Mouse (Mus musculus): ENCODE measurements around the gene Slc48a1. TPM values are rescaled to one million over a fixed set of nuclear protein-coding genes. Genes with fewer than 3 reads are reported as not detected.

Gene Slc48a1
- polyA plus RNA-seq, 1 experiment from 2014 or later, result 90.1 TPM

- H3K27me3 ChIP-seq (replicated peaks), result peaks cover 17% of the 10 kb centered on the region; the same call in 1 of the 2 replicates
- no peaks in the 10 kb centered on the region for H3K36me3 ChIP-seq (replicated peaks)
- peak overlapping the region; percentile 68; the same call in 1 of the 2 replicates for H3K4me2 ChIP-seq
- H3K9me3 ChIP-seq, result no peaks in the 10 kb centered on the region
- H3K9ac ChIP-seq, result no peak overlapping the region
- H3K4me1 ChIP-seq, result peaks cover 22% of the 10 kb centered on the region; the same call in 1 of the 2 replicates
- H3K27ac ChIP-seq, result no peak overlapping the region
- 86% methylated on average over 9 of the region's 9 CpGs for WGBS
- H3K4me3 ChIP-seq, result no peak overlapping the region
- ATAC-seq (replicated peaks), result no peak
These were observed 7.6 kb downstream of the Slc48a1 start for GRCm38 (mm10) chr15:97785731-97786411.

- peaks cover 22% of the 10 kb centered on the region; the same call in 1 of the 2 replicates for H3K4me1 ChIP-seq
These were observed 8.2 kb downstream of the Slc48a1 start for GRCm38 (mm10) chr15:97786412-97787112.

GRCm38 (mm10) chr15:97787148-97787798 is 9.0 kb downstream of the Slc48a1 start:
- no peak overlapping the region for H3K4me3 ChIP-seq
- WGBS, result 82% methylated on average over 7 of the region's 7 CpGs
- H3K4me2 ChIP-seq, result no peak overlapping the region
- no peak overlapping the region for H3K9ac ChIP-seq
- no peaks in the 10 kb centered on the region for H3K9me3 ChIP-seq
- no peaks in the 10 kb centered on the region for H3K36me3 ChIP-seq (replicated peaks)
- peaks cover 10% of the 10 kb centered on the region; the same call in 1 of the 2 replicates for H3K27me3 ChIP-seq (replicated peaks)
- no peak for ATAC-seq (replicated peaks)
- H3K4me1 ChIP-seq, result peaks cover 16% of the 10 kb centered on the region; the same call in 1 of the 2 replicates
- no peak overlapping the region for H3K27ac ChIP-seq

More at GRCm38 (mm10) chr15:97786412-97787112, 8.2 kb downstream of the Slc48a1 start:
- no peak overlapping the region for H3K4me3 ChIP-seq
- no peak for ATAC-seq (replicated peaks)
- H3K36me3 ChIP-seq (replicated peaks), result no peaks in the 10 kb centered on the region
- H3K9me3 ChIP-seq, result no peaks in the 10 kb centered on the region
- WGBS, result 83% methylated on average over 10 of the region's 10 CpGs
- H3K27me3 ChIP-seq (replicated peaks), result peaks cover 14% of the 10 kb centered on the region; the same call in 1 of the 2 replicates
- H3K27ac ChIP-seq, result no peak overlapping the region
- H3K4me2 ChIP-seq, result no peak overlapping the region
- no peak overlapping the region for H3K9ac ChIP-seq

- Histone ChIP-seq H3K9me3 (no peaks in the 10 kb centered on the region), H3K4me2 (no peak overlapping the region), H3K9ac (no peak overlapping the region), H3K36me3 (replicated peaks) (no peaks in the 10 kb centered on the region), H3K4me3 (no peak overlapping the region), H3K27ac (0 out of 2 replicates have a peak overlapping the region, but pooled peaks have one; percentile 43), H3K4me1 (peaks cover 15% of the 10 kb centered on the region; the same call in 1 of the 2 replicates), H3K27me3 (replicated peaks) (peaks cover 3% of the 10 kb centered on the region; the same call in 1 of the 2 replicates)
- no peak for ATAC-seq (replicated peaks)
- whole genome bisulfite sequencing, result 68% methylated on average over 19 of the region's 19 CpGs
These were observed 9.7 kb downstream of the Slc48a1 start for GRCm38 (mm10) chr15:97787799-97788667.

- ATAC-seq (replicated peaks), result no peak
- 55% methylated on average over 6 of the region's 6 CpGs for WGBS
- no peak overlapping the region for H3K4me3 ChIP-seq
- no peak overlapping the region for H3K9ac ChIP-seq
- H3K36me3 ChIP-seq (replicated peaks), result 0 out of 2 replicates have a peak, but pooled peaks cover under 1% of the 10 kb centered on the region
- peak overlapping the region; percentile 43; the same call in 1 of the 2 replicates for H3K27ac ChIP-seq
- H3K9me3 ChIP-seq, result no peaks in the 10 kb centered on the region
- peaks cover 15% of the 10 kb centered on the region; the same call in 1 of the 2 replicates for H3K4me1 ChIP-seq
- H3K27me3 ChIP-seq (replicated peaks), result no peaks in the 10 kb centered on the region
- no peak overlapping the region for H3K4me2 ChIP-seq
These were observed 10.5 kb downstream of the Slc48a1 start for GRCm38 (mm10) chr15:97788821-97789220.

- Histone ChIP-seq H3K27me3 (replicated peaks) (no peaks in the 10 kb centered on the region), H3K27ac (no peak overlapping the region), H3K9ac (no peak overlapping the region), H3K4me3 (no peak overlapping the region), H3K36me3 (replicated peaks) (0 out of 2 replicates have a peak, but pooled peaks cover 8% of the 10 kb centered on the region), H3K4me1 (peaks cover 12% of the 10 kb centered on the region; the same call in 1 of the 2 replicates), H3K9me3 (no peaks in the 10 kb centered on the region), H3K4me2 (no peak overlapping the region)
- 54% methylated on average over 20 of the region's 20 CpGs for WGBS
- ATAC-seq (replicated peaks), result no peak
These were observed 11.6 kb downstream of the Slc48a1 start for GRCm38 (mm10) chr15:97789761-97790505.

GRCm38 (mm10) chr15:97791126-97791700 is 12.9 kb downstream of the Slc48a1 start:
- no peak overlapping the region for H3K9ac ChIP-seq
- no peak overlapping the region for H3K4me2 ChIP-seq
- H3K9me3 ChIP-seq, result no peaks in the 10 kb centered on the region
- H3K4me1 ChIP-seq, result peaks cover 4% of the 10 kb centered on the region; the same call in 1 of the 2 replicates
- 0 out of 2 replicates have a peak, but pooled peaks cover 11% of the 10 kb centered on the region for H3K36me3 ChIP-seq (replicated peaks)
- 87% methylated on average over 11 of the region's 11 CpGs for WGBS
- no peaks in the 10 kb centered on the region for H3K27me3 ChIP-seq (replicated peaks)
- no peak for ATAC-seq (replicated peaks)
- no peak overlapping the region for H3K4me3 ChIP-seq
- H3K27ac ChIP-seq, result no peak overlapping the region

- 92% methylated on average over 18 of the region's 18 CpGs for WGBS
- H3K4me1 ChIP-seq, result peaks cover 11% of the 10 kb centered on the region
- no peak overlapping the region for H3K27ac ChIP-seq
- no peak overlapping the region for H3K4me3 ChIP-seq
- H3K9me3 ChIP-seq, result no peaks in the 10 kb centered on the region
- H3K4me2 ChIP-seq, result no peak overlapping the region
- no peak for ATAC-seq (replicated peaks)
- 0 out of 2 replicates have a peak, but pooled peaks cover 11% of the 10 kb centered on the region for H3K36me3 ChIP-seq (replicated peaks)
- no peak overlapping the region for H3K9ac ChIP-seq
- H3K27me3 ChIP-seq (replicated peaks), result no peaks in the 10 kb centered on the region
These were observed 15.2 kb downstream of the Slc48a1 start for GRCm38 (mm10) chr15:97793386-97794153.

- 75% methylated on average over 5 of the region's 5 CpGs for WGBS
- Histone ChIP-seq H3K9ac (no peak overlapping the region), H3K4me2 (no peak overlapping the region), H3K27me3 (replicated peaks) (no peaks in the 10 kb centered on the region), H3K27ac (no peak overlapping the region), H3K4me3 (no peak overlapping the region), H3K36me3 (replicated peaks) (0 out of 2 replicates have a peak, but pooled peaks cover 11% of the 10 kb centered on the region), H3K9me3 (no peaks in the 10 kb centered on the region), H3K4me1 (peaks cover 16% of the 10 kb centered on the region)
- no peak for ATAC-seq (replicated peaks)
These were observed 15.9 kb downstream of the Slc48a1 start for GRCm38 (mm10) chr15:97794268-97794667.

GRCm38 (mm10) chr15:97795559-97796235 is 17.4 kb downstream of the Slc48a1 start:
- H3K36me3 ChIP-seq (replicated peaks), result 0 out of 2 replicates have a peak, but pooled peaks cover 11% of the 10 kb centered on the region

More at GRCm38 (mm10) chr15:97795559-97796235, 17.4 kb downstream of the Slc48a1 start:
- no peak overlapping the region for H3K4me3 ChIP-seq
- no peaks in the 10 kb centered on the region for H3K27me3 ChIP-seq (replicated peaks)
- no peak overlapping the region for H3K9ac ChIP-seq
- no peak for ATAC-seq (replicated peaks)
- 96% methylated on average over 10 of the region's 10 CpGs for WGBS
- no peaks in the 10 kb centered on the region for H3K9me3 ChIP-seq
- no peak overlapping the region for H3K4me2 ChIP-seq
- no peak overlapping the region for H3K27ac ChIP-seq
- H3K4me1 ChIP-seq, result peaks cover 23% of the 10 kb centered on the region
